Mouse (Mus musculus): ENCODE data around the gene Aunip. TPM values are rescaled to one million over a fixed set of nuclear protein-coding genes. Genes with fewer than 3 reads are reported as not detected.

Aunip gene
- polyA plus RNA-seq, 1 experiment from 2014 or later = 13.7 TPM

GRCm38 (mm10) chr4:134505303-134505789 lies 5.5 kb upstream of the Aunip start:
- WGBS (ENCODE audit: insufficient replicate concordance) = 51% methylated on average over 4 of the region's 4 CpGs
- H3K4me1 ChIP-seq (ENCODE audit: control insufficient read depth, low read depth, low read length) = peaks cover 58% of the 10 kb centered on the region
- no peak overlapping the region for H3K4me2 ChIP-seq (ENCODE audit: low read depth, low read length)
- H3K27me3 ChIP-seq (ENCODE audit: control insufficient read depth, insufficient read depth, low read depth, low read length) = no peaks in the 10 kb centered on the region
- H3K4me3 ChIP-seq (ENCODE audit: low read depth, low read length) = no peak overlapping the region
- H3K27ac ChIP-seq (ENCODE audit: low read length) = peak overlapping the region; percentile 85
- ATAC-seq (ENCODE audit: low read depth) = no peak
- no peaks in the 10 kb centered on the region for H3K9me3 ChIP-seq (replicated peaks; ENCODE audit: control insufficient read depth, low read length)
- H3K9ac ChIP-seq (ENCODE audit: low read depth, low read length) = no peak overlapping the region
- 0 out of 2 replicates have a peak, but pooled peaks cover 3% of the 10 kb centered on the region for H3K36me3 ChIP-seq (ENCODE audit: control insufficient read depth, insufficient read depth)

- H3K36me3 ChIP-seq (ENCODE audit: control insufficient read depth, insufficient read depth) = 0 out of 2 replicates have a peak, but pooled peaks cover 3% of the 10 kb centered on the region
- no peaks in the 10 kb centered on the region for H3K27me3 ChIP-seq (ENCODE audit: control insufficient read depth, insufficient read depth, low read depth, low read length)
- WGBS (ENCODE audit: insufficient replicate concordance) = 27% methylated on average over 3 of the region's 4 CpGs
- peak; percentile 79 for ATAC-seq (ENCODE audit: low read depth)
- no peak overlapping the region for H3K4me3 ChIP-seq (ENCODE audit: low read depth, low read length)
- peaks cover 59% of the 10 kb centered on the region for H3K4me1 ChIP-seq (ENCODE audit: control insufficient read depth, low read depth, low read length)
- H3K27ac ChIP-seq (ENCODE audit: low read length) = peak overlapping the region; percentile 85
- H3K9ac ChIP-seq (ENCODE audit: low read depth, low read length) = peak overlapping the region; percentile 14; the same call in 1 of the 2 replicates
- H3K9me3 ChIP-seq (replicated peaks; ENCODE audit: control insufficient read depth, low read length) = no peaks in the 10 kb centered on the region
- H3K4me2 ChIP-seq (ENCODE audit: low read depth, low read length) = peak overlapping the region; percentile 45
These were observed 4.7 kb upstream of the Aunip start for GRCm38 (mm10) chr4:134505966-134506594.

GRCm38 (mm10) chr4:134506713-134507112 lies 4.1 kb upstream of the Aunip start:
- Histone ChIP-seq H3K9me3 (replicated peaks; ENCODE audit: control insufficient read depth, low read length) (no peaks in the 10 kb centered on the region), H3K9ac (ENCODE audit: low read depth, low read length) (no peak overlapping the region), H3K4me3 (ENCODE audit: low read depth, low read length) (no peak overlapping the region), H3K4me2 (ENCODE audit: low read depth, low read length) (no peak overlapping the region), H3K36me3 (ENCODE audit: control insufficient read depth, insufficient read depth) (0 out of 2 replicates have a peak, but pooled peaks cover 3% of the 10 kb centered on the region), H3K27me3 (ENCODE audit: control insufficient read depth, insufficient read depth, low read depth, low read length) (no peaks in the 10 kb centered on the region), H3K27ac (ENCODE audit: low read length) (peak overlapping the region; percentile 85; the same call in 1 of the 2 replicates), H3K4me1 (ENCODE audit: control insufficient read depth, low read depth, low read length) (peaks cover 59% of the 10 kb centered on the region)
- WGBS (ENCODE audit: insufficient replicate concordance) = 89% methylated on average over 19 of the region's 19 CpGs
- no peak for ATAC-seq (ENCODE audit: low read depth)

- no peaks in the 10 kb centered on the region for H3K9me3 ChIP-seq (replicated peaks; ENCODE audit: control insufficient read depth, low read length)
- ATAC-seq (ENCODE audit: low read depth) = no peak
- peak overlapping the region; percentile 4; the same call in 1 of the 2 replicates for H3K27ac ChIP-seq (ENCODE audit: low read length)
- H3K4me3 ChIP-seq (ENCODE audit: low read depth, low read length) = peak overlapping the region; percentile 84
- no peak overlapping the region for H3K9ac ChIP-seq (ENCODE audit: low read depth, low read length)
- H3K36me3 ChIP-seq (ENCODE audit: control insufficient read depth, insufficient read depth) = peaks cover 8% of the 10 kb centered on the region; the same call in 1 of the 2 replicates
- H3K4me1 ChIP-seq (ENCODE audit: control insufficient read depth, low read depth, low read length) = peaks cover 64% of the 10 kb centered on the region
- H3K27me3 ChIP-seq (ENCODE audit: control insufficient read depth, insufficient read depth, low read depth, low read length) = no peaks in the 10 kb centered on the region
- H3K4me2 ChIP-seq (ENCODE audit: low read depth, low read length) = peak overlapping the region; percentile 98
- 77% methylated on average over 4 of the region's 4 CpGs for WGBS (ENCODE audit: insufficient replicate concordance)
These were observed 403 bp upstream of the Aunip start for GRCm38 (mm10) chr4:134510396-134510795.

- Histone ChIP-seq H3K4me2 (ENCODE audit: low read depth, low read length) (peak overlapping the region; percentile 98), H3K9ac (ENCODE audit: low read depth, low read length) (peak overlapping the region; percentile 87), H3K9me3 (replicated peaks; ENCODE audit: control insufficient read depth, low read length) (no peaks in the 10 kb centered on the region), H3K36me3 (ENCODE audit: control insufficient read depth, insufficient read depth) (peaks cover 8% of the 10 kb centered on the region; the same call in 1 of the 2 replicates), H3K4me1 (ENCODE audit: control insufficient read depth, low read depth, low read length) (peaks cover 58% of the 10 kb centered on the region), H3K27ac (ENCODE audit: low read length) (peak overlapping the region; percentile 88), H3K4me3 (ENCODE audit: low read depth, low read length) (peak overlapping the region; percentile 84), H3K27me3 (ENCODE audit: control insufficient read depth, insufficient read depth, low read depth, low read length) (no peaks in the 10 kb centered on the region)
- WGBS (ENCODE audit: insufficient replicate concordance) = 19% methylated on average over 6 of the region's 6 CpGs
- no peak for ATAC-seq (ENCODE audit: low read depth)
These were observed 931 bp downstream of the Aunip start for GRCm38 (mm10) chr4:134511730-134512129.

- peak overlapping the region; percentile 58 for H3K9ac ChIP-seq (ENCODE audit: low read depth, low read length)
- peaks cover 54% of the 10 kb centered on the region for H3K4me1 ChIP-seq (ENCODE audit: control insufficient read depth, low read depth, low read length)
- H3K4me3 ChIP-seq (ENCODE audit: low read depth, low read length) = peak overlapping the region; percentile 84
- peak overlapping the region; percentile 98 for H3K4me2 ChIP-seq (ENCODE audit: low read depth, low read length)
- peak; percentile 50 for ATAC-seq (ENCODE audit: low read depth)
- no peaks in the 10 kb centered on the region for H3K9me3 ChIP-seq (replicated peaks; ENCODE audit: control insufficient read depth, low read length)
- 6% methylated on average over 15 of the region's 15 CpGs for WGBS (ENCODE audit: insufficient replicate concordance)
- H3K27ac ChIP-seq (ENCODE audit: low read length) = peak overlapping the region; percentile 80
- peaks cover 5% of the 10 kb centered on the region; the same call in 1 of the 2 replicates for H3K36me3 ChIP-seq (ENCODE audit: control insufficient read depth, insufficient read depth)
- no peaks in the 10 kb centered on the region for H3K27me3 ChIP-seq (ENCODE audit: control insufficient read depth, insufficient read depth, low read depth, low read length)
These were observed 2.0 kb downstream of the Aunip start for GRCm38 (mm10) chr4:134512798-134513197.

- H3K9ac ChIP-seq (ENCODE audit: low read depth, low read length) = peak overlapping the region; percentile 41; the same call in 1 of the 2 replicates
- H3K27ac ChIP-seq (ENCODE audit: low read length) = peak overlapping the region; percentile 15; the same call in 1 of the 2 replicates
- WGBS (ENCODE audit: insufficient replicate concordance) = 62% methylated on average over 11 of the region's 11 CpGs
- H3K9me3 ChIP-seq (replicated peaks; ENCODE audit: control insufficient read depth, low read length) = no peaks in the 10 kb centered on the region
- no peaks in the 10 kb centered on the region for H3K27me3 ChIP-seq (ENCODE audit: control insufficient read depth, insufficient read depth, low read depth, low read length)
- no peak for ATAC-seq (ENCODE audit: low read depth)
- H3K4me3 ChIP-seq (ENCODE audit: low read depth, low read length) = peak overlapping the region; percentile 26
- H3K4me2 ChIP-seq (ENCODE audit: low read depth, low read length) = peak overlapping the region; percentile 59
- peaks cover 47% of the 10 kb centered on the region for H3K4me1 ChIP-seq (ENCODE audit: control insufficient read depth, low read depth, low read length)
- peaks cover 5% of the 10 kb centered on the region; the same call in 1 of the 2 replicates for H3K36me3 ChIP-seq (ENCODE audit: control insufficient read depth, insufficient read depth)
These were observed 3.6 kb downstream of the Aunip start for GRCm38 (mm10) chr4:134514309-134514930.

- H3K9ac ChIP-seq (ENCODE audit: low read depth, low read length) = no peak overlapping the region
- no peaks in the 10 kb centered on the region for H3K9me3 ChIP-seq (replicated peaks; ENCODE audit: control insufficient read depth, low read length)
- ATAC-seq (ENCODE audit: low read depth) = no peak
- H3K4me2 ChIP-seq (ENCODE audit: low read depth, low read length) = no peak overlapping the region
- peaks cover 43% of the 10 kb centered on the region for H3K4me1 ChIP-seq (ENCODE audit: control insufficient read depth, low read depth, low read length)
- WGBS (ENCODE audit: insufficient replicate concordance) = 55% methylated on average over 7 of the region's 7 CpGs
- H3K36me3 ChIP-seq (ENCODE audit: control insufficient read depth, insufficient read depth) = peaks cover 8% of the 10 kb centered on the region
- no peak overlapping the region for H3K4me3 ChIP-seq (ENCODE audit: low read depth, low read length)
- H3K27ac ChIP-seq (ENCODE audit: low read length) = no peak overlapping the region; the same call in 1 of the 2 replicates
- H3K27me3 ChIP-seq (ENCODE audit: control insufficient read depth, insufficient read depth, low read depth, low read length) = no peaks in the 10 kb centered on the region
These were observed 4.8 kb downstream of the Aunip start for GRCm38 (mm10) chr4:134515614-134516013.

- Histone ChIP-seq H3K36me3 (ENCODE audit: control insufficient read depth, insufficient read depth) (peaks cover 15% of the 10 kb centered on the region), H3K27ac (ENCODE audit: low read length) (0 out of 2 replicates have a peak overlapping the region, but pooled peaks have one; percentile 2), H3K4me2 (ENCODE audit: low read depth, low read length) (no peak overlapping the region), H3K4me3 (ENCODE audit: low read depth, low read length) (no peak overlapping the region), H3K9me3 (replicated peaks; ENCODE audit: control insufficient read depth, low read length) (no peaks in the 10 kb centered on the region), H3K4me1 (ENCODE audit: control insufficient read depth, low read depth, low read length) (peaks cover 40% of the 10 kb centered on the region), H3K27me3 (ENCODE audit: control insufficient read depth, insufficient read depth, low read depth, low read length) (no peaks in the 10 kb centered on the region), H3K9ac (ENCODE audit: low read depth, low read length) (no peak overlapping the region)
- no peak for ATAC-seq (ENCODE audit: low read depth)
- WGBS (ENCODE audit: insufficient replicate concordance) = 66% methylated on average over 8 of the region's 8 CpGs
These were observed 6.2 kb downstream of the Aunip start for GRCm38 (mm10) chr4:134516981-134517380.
